Mouse (Mus musculus) midbrain, embryonic 14.5 days (tissue): ENCODE data around the gene Pde4d. TPM values are rescaled to one million over a fixed set of nuclear protein-coding genes. Genes with fewer than 3 reads are reported as not detected.
"Not testable (repeated sequence)": the region's sequence is repeated elsewhere in the genome, so short reads cannot be mapped to it uniquely, and the experiment has no call there.

Experiments
- ATAC-seq: fragments of 200-750 bp; cut with Nextera tagmentation; 2 replicates; pipeline ENCODE4 v1.8.0; 2017; ENCODE audit warnings: moderate number of reproducible peaks, moderate library complexity; ENCODE audit not compliant: low FRiP score, low TSS enrichment
- DNase-seq: peaks from one replicate; pipeline ENCODE4 v3.0.0-alpha.2; 2015
- H3K27ac ChIP-seq: fragments of 300-500 bp; sonication (generic); replicated peaks from 2 replicates; pipeline ENCODE4 v1.5.1; 2014; ENCODE audit warnings: mild to moderate bottlenecking, low read depth, low read length, moderate library complexity
- H3K27me3 ChIP-seq: fragments of 300-500 bp; sonication (generic); 2 replicates; pipeline ENCODE4 v1.6.1; 2014; ENCODE audit warnings: low read length, control low read depth, mixed read lengths; ENCODE audit not compliant: control insufficient read depth, insufficient read depth
- H3K36me3 ChIP-seq: fragments of 300-500 bp; sonication (generic); 2 replicates; pipeline ENCODE4 v1.6.1; 2014; ENCODE audit warnings: low read length, control low read depth; ENCODE audit not compliant: control insufficient read depth, insufficient read depth
- H3K4me1 ChIP-seq: fragments of 300-500 bp; sonication (generic); 2 replicates; pipeline ENCODE4 v1.6.1; 2014; ENCODE audit warnings: mild to moderate bottlenecking, antibody characterized with exemption, low read length, control low read depth; ENCODE audit not compliant: control insufficient read depth, insufficient read depth
- H3K4me2 ChIP-seq: fragments of 300-500 bp; sonication (generic); 2 replicates; pipeline ENCODE4 v1.6.1; 2014; ENCODE audit warnings: mild to moderate bottlenecking, low read length, moderate library complexity
- H3K4me3 ChIP-seq: fragments of 300-500 bp; sonication (generic); replicated peaks from 2 replicates; pipeline ENCODE4 v1.5.1; 2014; ENCODE audit warnings: low read depth, low read length
- H3K9ac ChIP-seq: fragments of 300-500 bp; sonication (generic); replicated peaks from 2 replicates; pipeline ENCODE4 v1.6.1; 2014; ENCODE audit warnings: mild to moderate bottlenecking, low read length, moderate library complexity
- H3K9me3 ChIP-seq: fragments of 300-500 bp; sonication (generic); 2 replicates; pipeline ENCODE4 v1.6.1; 2016; ENCODE audit warnings: low read length, control low read depth, mixed read lengths; ENCODE audit not compliant: control insufficient read depth
- WGBS: fragments of 180-500 bp; shearing (Covaris S2); extraction: QIAGEN DNeasy Blood & Tissue Kit; methylation state at CpG from one replicate; pipeline ENCODE4 v1.1.7; 2014; 5-methylcytosine and 5-hydroxymethylcytosine counted together
- polyA plus RNA-seq: library from polyadenylated mRNA; unstranded; fragments of >200 nt; fragmentation: Nextera tagmentation; extraction: Ambion mirVana; gene quantifications from 2 replicates; pipeline ENCODE4 v1.2.1, GENCODE M21; 2014

Pde4d gene
- polyA plus RNA-seq, 1 experiment from 2014 or later: 27.1 TPM

DNA sequence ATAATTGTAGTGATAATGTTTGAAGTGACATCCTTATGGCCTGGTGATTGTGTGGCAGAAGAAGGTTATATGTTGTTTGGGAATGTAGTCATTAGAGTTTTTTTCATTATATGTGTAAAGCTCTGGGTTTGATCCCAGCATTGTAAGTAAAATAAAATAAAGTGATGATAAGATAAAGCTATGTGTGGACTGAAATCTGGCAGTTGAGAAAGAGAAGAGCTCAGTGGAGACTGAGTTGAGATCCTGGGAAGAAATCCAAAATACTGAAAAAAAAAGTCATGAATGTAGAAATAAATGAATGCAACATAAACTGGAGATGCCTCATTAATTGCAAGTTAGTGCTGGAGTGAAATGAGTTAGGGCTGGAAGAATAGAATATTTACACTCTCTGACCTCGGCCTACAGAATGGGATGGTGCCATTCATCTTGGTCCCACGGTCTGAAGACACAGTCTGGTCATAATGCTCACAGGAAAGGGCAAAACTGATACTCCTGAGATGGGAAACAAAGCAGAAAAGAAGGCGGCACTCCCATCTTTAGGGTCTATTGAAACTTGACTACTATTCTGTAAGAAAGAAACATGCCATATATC, 319.8 kb downstream of the Pde4d start:
- Histone ChIP-seq H3K4me1 (peaks cover 5% of the 10 kb centered on the region; the same call in 1 of the 2 replicates), H3K9ac (no peak overlapping the region), H3K36me3 (no peaks in the 10 kb centered on the region), H3K4me2 (no peak overlapping the region), H3K9me3 (no peaks in the 10 kb centered on the region), H3K27me3 (no peaks in the 10 kb centered on the region), H3K27ac (no peak overlapping the region), H3K4me3 (no peak overlapping the region)
- DNase-seq (no peak), ATAC-seq (no peak)
- 77% methylated on average over 3 of the region's 3 CpGs for WGBS

DNA sequence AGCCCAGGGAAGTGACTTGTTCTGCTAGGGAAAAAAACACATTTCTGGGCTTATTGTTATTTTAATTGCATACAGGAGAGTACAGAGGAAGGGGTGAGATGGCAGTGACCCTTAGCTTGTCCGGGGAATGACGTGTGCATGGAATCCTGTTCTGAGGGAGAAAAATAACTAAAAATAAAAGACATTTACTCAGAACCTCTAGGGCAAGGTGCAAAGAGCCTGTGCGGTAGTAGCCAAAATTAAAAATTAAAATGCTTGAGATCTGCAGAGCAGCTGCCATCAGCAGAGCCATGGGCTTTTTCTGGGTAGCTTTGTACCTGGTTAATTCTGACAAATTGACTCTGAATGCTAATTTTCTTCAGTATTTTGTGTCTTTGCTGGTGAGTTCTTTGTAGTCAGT, 322.6 kb downstream of the Pde4d start:
- Histone ChIP-seq H3K4me1 (peaks cover 5% of the 10 kb centered on the region; the same call in 1 of the 2 replicates), H3K4me3 (no peak overlapping the region), H3K27ac (0 out of 2 replicates have a peak overlapping the region, but pooled peaks have one; percentile 4), H3K27me3 (no peaks in the 10 kb centered on the region), H3K36me3 (no peaks in the 10 kb centered on the region), H3K4me2 (no peak overlapping the region), H3K9me3 (no peaks in the 10 kb centered on the region), H3K9ac (no peak overlapping the region)
- no peak for DNase-seq
- WGBS: 44% methylated on average over 3 of the region's 3 CpGs
- ATAC-seq: no peak

DNA sequence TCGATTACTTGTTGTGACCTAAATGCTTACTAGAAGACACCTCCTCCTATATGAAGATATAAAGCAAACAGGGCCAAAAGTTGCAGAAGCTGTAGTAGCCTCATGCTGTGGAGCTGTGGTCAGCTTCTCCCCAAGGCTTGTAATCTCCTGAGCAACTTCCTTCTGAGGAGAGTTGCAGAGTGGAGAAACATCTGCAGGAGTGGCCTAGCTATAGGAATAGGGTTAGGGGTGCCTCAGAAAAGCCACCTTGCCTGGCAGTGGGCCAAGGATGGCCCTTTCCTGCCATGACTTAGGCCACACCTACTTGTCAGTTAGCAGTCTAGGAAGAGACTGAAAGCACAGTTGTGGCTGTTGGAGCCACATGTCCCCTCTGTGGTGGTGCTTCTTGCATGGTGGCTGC, 325.2 kb downstream of the Pde4d start:
- DNase-seq (no peak), ATAC-seq (no peak)
- WGBS: 79% methylated on average over 1 of the region's 1 CpGs
- H3K4me3 ChIP-seq: no peak overlapping the region
- H3K27ac ChIP-seq: no peak overlapping the region
- no peaks in the 10 kb centered on the region for H3K9me3 ChIP-seq
- no peaks in the 10 kb centered on the region for H3K27me3 ChIP-seq
- H3K36me3 ChIP-seq: no peaks in the 10 kb centered on the region
- no peak overlapping the region for H3K9ac ChIP-seq
- H3K4me1 ChIP-seq: peaks cover 5% of the 10 kb centered on the region; the same call in 1 of the 2 replicates
- no peak overlapping the region for H3K4me2 ChIP-seq

DNA sequence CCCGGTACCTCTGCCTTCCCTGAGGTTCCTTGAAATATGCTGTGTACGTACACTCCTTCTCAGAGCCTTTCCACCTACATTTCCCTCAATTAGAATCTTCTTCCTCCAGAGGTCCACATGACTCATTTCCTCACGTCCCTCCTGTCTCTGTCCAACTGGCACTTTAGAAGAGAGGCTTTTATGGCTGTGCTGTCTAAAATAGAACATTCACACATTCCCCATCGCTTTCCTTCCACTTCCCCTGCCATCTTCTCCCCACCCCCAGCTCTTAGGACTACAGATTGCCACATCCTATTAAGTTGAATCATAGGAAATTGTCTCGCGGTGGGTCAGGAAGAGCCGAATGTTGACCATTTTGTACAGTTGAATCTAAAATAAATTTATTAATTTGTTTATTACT, 326.1 kb downstream of the Pde4d start:
- Histone ChIP-seq H3K4me1 (peaks cover 5% of the 10 kb centered on the region; the same call in 1 of the 2 replicates), H3K4me3 (no peak overlapping the region), H3K9ac (no peak overlapping the region), H3K27ac (no peak overlapping the region), H3K9me3 (no peaks in the 10 kb centered on the region), H3K27me3 (no peaks in the 10 kb centered on the region), H3K4me2 (no peak overlapping the region), H3K36me3 (no peaks in the 10 kb centered on the region)
- WGBS: 90% methylated on average over 7 of the region's 7 CpGs
- no peak for DNase-seq
- no peak for ATAC-seq

DNA sequence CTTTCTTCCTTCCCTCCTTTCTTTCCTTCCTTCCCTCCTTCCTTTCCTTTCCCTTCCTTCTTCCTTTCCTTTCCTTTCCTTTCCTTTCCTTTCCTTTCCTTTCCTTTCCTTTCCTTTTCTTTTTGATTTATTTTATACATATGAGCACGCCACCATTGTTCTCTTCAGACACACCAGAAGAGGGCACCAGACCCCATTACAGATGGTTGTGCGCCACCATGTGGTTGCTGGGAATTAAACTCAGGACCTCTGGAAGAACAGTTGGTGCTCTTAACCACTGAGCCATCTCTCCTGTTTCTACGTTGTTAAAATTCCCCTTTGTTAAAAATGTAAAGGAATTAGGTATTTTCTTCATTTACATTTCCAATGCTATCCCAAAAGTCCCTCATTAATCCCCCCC, 347.9 kb downstream of the Pde4d start:
- H3K27ac ChIP-seq, H3K4me3 ChIP-seq, H3K4me2 ChIP-seq, H3K9ac ChIP-seq, H3K4me1 ChIP-seq, ATAC-seq, H3K27me3 ChIP-seq, H3K36me3 ChIP-seq, H3K9me3 ChIP-seq, DNase-seq: not testable (repeated sequence)
- 75% methylated on average over 3 of the region's 3 CpGs for WGBS

DNA sequence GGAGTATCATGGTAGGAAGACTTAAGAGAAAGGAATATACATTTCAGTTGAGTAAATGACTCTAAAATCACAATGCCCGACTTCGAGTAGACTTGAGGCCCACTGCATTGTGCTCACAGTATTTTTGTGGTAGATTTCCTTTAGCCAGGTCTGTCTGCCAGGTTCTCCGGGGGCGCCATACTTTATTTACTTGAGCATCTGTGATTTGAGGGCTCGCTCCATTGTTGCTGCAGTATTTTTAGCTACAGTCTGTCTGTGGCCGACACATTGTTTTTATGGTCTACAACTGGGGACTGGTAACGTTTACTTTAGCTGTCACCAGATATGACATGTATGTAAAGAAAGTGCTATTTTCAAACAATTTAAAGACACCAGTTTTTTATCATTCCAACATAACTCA, 359.4 kb downstream of the Pde4d start:
- no peak overlapping the region for H3K27ac ChIP-seq
- no peak for ATAC-seq
- H3K9ac ChIP-seq: no peak overlapping the region
- DNase-seq: no peak
- H3K36me3 ChIP-seq: no peaks in the 10 kb centered on the region
- no peak overlapping the region for H3K4me2 ChIP-seq
- H3K9me3 ChIP-seq: no peaks in the 10 kb centered on the region
- no peak overlapping the region for H3K4me3 ChIP-seq
- H3K27me3 ChIP-seq: no peaks in the 10 kb centered on the region
- WGBS: 90% methylated on average over 7 of the region's 7 CpGs
- H3K4me1 ChIP-seq: no peaks in the 10 kb centered on the region

DNA sequence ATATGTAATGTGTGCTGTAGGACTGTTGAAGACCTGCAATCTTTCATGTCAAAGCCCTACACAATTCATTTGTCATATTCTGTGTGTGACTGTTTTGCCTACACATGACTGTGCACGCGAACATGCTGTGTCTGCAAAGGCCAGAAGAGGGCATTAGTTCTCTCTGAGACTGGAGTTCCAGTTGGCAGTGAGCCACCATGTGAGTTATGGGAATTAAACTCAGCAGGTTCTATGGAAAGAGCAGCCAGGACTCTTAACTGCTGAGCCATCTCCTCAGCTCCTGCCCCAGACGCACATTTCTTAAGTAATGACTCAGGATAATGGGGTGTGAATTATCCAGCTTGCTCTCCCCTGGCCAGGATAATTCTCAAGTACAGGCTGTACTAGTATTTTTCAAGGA, 363.2 kb downstream of the Pde4d start:
- H3K4me1 ChIP-seq: no peaks in the 10 kb centered on the region

DNA sequence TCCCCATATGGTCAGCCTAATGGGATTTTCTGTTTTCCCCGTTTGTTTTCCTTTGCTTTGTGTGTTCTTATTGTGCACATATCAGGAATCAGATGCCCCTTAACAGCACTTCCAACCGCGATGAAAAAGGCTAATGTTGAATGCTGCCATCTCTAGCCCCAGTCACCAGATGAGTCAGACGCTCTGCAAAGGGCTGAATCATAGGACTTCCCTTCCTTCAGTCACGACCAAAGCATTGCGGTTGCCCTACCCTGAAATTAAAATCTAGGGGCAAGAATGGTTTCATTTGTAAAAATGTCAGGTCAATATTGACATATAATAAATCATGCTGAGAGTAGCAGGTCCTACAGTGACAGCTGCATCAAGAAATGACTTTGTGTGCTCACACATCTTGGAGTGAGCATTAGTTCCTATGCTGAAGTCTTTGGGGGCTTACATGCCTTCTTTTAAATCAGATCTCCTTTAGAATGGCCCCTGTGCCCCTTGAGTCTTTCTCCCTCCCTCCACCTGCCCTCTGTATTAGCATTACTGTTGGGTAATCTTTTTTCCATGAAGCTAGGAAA, 370.2 kb downstream of the Pde4d start:
- ATAC-seq (no peak), DNase-seq (no peak)
- H3K4me1 ChIP-seq: no peaks in the 10 kb centered on the region
- WGBS: 74% methylated on average over 6 of the region's 6 CpGs
- H3K9me3 ChIP-seq: no peaks in the 10 kb centered on the region
- no peak overlapping the region for H3K4me3 ChIP-seq
- no peak overlapping the region for H3K27ac ChIP-seq
- no peak overlapping the region for H3K9ac ChIP-seq
- no peak overlapping the region for H3K4me2 ChIP-seq
- no peaks in the 10 kb centered on the region for H3K27me3 ChIP-seq
- no peaks in the 10 kb centered on the region for H3K36me3 ChIP-seq

More for the DNA sequence above, 363.2 kb downstream of the Pde4d start:
- no peak overlapping the region for H3K27ac ChIP-seq
- H3K27me3 ChIP-seq: no peaks in the 10 kb centered on the region
- H3K36me3 ChIP-seq: no peaks in the 10 kb centered on the region
- peak; percentile 70 for DNase-seq
- H3K9ac ChIP-seq: no peak overlapping the region
- no peak overlapping the region for H3K4me2 ChIP-seq
- 66% methylated on average over 3 of the region's 3 CpGs for WGBS
- ATAC-seq: no peak
- H3K9me3 ChIP-seq: no peaks in the 10 kb centered on the region
- no peak overlapping the region for H3K4me3 ChIP-seq

DNA sequence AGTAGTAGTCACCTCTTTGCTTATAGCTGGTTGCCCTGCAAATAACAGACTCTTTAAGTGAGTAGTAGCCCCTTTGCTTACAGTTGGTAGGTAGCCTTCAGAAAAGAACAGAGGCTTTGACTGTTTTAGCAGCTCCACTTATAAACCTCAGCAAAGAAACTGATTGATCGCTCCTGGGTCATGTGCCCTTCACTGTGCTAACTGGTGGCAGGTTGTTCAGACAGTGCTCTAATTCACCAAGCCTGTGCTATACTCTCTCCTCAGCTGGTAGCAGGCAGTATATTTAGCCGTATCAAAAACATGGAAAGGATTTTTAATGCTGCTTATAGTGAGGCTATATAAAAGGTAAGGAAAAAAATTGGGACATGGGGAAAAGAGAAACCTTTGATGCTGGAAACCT, 370.7 kb downstream of the Pde4d start:
- no peaks in the 10 kb centered on the region for H3K4me1 ChIP-seq
- no peak overlapping the region for H3K4me3 ChIP-seq
- H3K27me3 ChIP-seq: no peaks in the 10 kb centered on the region
- H3K36me3 ChIP-seq: no peaks in the 10 kb centered on the region
- 91% methylated on average over 2 of the region's 2 CpGs for WGBS
- H3K4me2 ChIP-seq: no peak overlapping the region
- DNase-seq: no peak
- no peaks in the 10 kb centered on the region for H3K9me3 ChIP-seq
- no peak for ATAC-seq
- no peak overlapping the region for H3K9ac ChIP-seq
- H3K27ac ChIP-seq: no peak overlapping the region
